Mouse (Mus musculus) adrenal gland, adult (tissue): ENCODE results near the gene Stk31.
"Not testable (repeated sequence)": the region's sequence is repeated elsewhere in the genome, so short reads cannot be mapped to it uniquely, and the experiment has no call there.

ENCODE experiments used
- DNase-seq, 2 experiments: peaks; one replicate each; pipeline ENCODE4 v3.0.0; 2022 to 2023; ENCODE audit warnings: low spot score in 1 of 2; ENCODE audit not compliant: inconsistent age in 2 of 2

The Stk31 gene

GRCm38 (mm10) chr6:49395316-49395715 lies at the start of gene Stk31:
TSS of gene Stk31 (plus strand) at chr6:49395604.
- DNase-seq = peak in 1 of 2 experiments; percentile 10

DNA sequence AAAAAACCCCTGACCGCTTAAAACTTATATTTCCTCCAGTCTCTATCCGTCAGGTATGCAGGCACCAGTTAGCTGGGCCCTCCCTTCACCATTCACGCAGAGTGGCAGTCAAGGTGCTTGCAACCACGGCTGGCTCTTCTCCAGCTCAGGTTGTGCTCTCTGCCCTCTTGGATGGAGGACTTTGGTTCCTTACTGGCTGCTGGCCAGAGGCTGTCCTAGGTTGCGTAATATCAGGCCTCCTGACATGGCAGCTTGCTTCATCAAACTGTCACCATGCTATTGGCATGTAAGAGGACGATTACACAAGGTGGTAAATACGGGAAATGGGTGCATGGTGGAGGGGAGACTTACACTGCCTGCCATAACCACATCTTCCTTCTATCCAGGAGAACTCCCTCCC lies 45.6 kb upstream of the Stk31 start:
- DNase-seq = peak; percentile 22 to 68

GRCm38 (mm10) chr6:49354613-49355012 lies 40.8 kb upstream of the Stk31 start:
- DNase-seq = no peak

- DNase-seq = no peak
Observed at GRCm38 (mm10) chr6:49355171-49355570, 40.2 kb upstream of the Stk31 start.

DNA sequence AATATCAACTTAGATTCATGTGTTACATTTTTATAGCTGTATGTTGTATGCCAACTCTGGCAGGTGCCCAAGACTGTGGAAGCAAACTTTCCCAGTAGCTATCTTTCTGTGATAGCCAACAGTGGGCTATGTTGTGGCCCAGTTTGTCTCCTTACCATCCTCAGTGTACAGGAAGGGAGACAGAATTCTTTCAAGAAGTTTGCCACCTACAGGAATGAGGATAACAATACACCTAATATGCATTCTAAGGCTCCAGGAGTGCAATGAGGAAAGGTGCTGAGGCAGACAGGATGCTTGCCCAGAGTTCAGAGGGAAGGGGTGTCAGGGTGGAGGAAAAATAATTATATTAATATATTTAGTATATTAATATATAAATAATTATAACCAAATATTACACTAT lies 35.0 kb upstream of the Stk31 start:
- DNase-seq = peak in 1 of 2 experiments; percentile 25

GRCm38 (mm10) chr6:49367159-49368054 lies 28.0 kb upstream of the Stk31 start, which contains the start of gene Fam221a:
TSS of gene Fam221a (plus strand) at chr6:49367739.
- peak; percentile 90 to 95 for DNase-seq

GRCm38 (mm10) chr6:49368212-49368611 lies 27.2 kb upstream of the Stk31 start:
- DNase-seq = peak in 1 of 2 experiments; percentile 32

DNA sequence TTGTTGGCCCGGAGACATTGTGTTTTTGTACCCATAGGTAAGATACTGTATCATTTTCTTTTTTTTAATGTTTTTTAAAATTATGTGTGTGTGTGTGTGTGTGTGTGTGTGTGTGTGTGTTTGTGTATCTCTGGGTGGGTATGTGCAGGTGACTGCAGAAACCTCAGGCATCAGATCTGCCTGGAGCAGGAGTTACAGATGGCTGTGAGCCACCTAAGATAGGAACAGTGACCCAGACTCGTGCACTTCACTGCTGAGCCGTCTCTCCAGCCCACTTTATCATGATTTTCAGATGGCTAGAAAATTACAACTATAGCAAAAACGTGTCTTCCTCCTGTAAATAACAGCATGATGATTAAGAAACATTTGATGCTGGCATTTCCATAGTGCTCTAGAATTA lies 22.7 kb upstream of the Stk31 start:
- DNase-seq = no peak

DNA sequence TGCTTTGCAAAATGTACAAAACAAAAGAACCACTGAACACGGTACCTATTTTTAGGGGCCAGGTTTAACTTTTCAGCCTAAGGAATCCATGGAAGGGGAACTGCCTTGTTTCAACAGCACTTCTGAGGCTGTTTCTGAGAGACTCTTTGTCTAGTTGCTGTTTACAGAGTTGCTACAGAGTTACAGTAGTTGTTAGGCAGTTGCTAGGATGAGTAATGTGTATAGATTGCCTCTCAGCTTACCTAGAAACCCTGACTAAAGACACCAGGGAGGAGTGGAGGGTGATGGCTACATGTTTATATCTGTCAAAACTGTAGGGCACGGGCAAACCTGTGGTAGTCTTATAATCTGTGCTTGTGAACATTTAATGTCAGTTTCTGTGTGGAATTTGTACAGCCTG lies 21.5 kb upstream of the Stk31 start:
- DNase-seq = no peak

- no peak for DNase-seq
Observed at GRCm38 (mm10) chr6:49378328-49378727, 17.1 kb upstream of the Stk31 start.

- DNase-seq = no peak
Observed at GRCm38 (mm10) chr6:49394276-49394675, 1.1 kb upstream of the Stk31 start.

DNA sequence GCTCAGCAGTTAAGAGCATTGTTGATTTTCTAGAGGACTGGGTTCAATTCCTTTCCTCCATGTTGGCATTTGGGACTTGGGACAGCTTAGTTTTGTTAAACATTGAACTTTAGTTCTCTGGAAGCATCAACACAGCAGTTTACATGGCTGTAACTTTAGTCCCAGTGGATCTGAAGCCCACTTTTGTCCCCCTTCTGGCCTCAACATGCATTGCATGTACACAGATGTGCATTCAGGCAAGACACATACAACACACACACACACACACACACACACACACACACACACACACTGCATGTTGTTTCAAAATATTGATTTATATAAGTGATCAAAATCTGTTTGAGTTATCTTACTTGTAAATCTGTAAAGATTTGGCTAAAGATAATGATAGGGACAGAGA lies 2.1 kb downstream of the Stk31 start:
- no peak for DNase-seq

GRCm38 (mm10) chr6:49398365-49398764 lies 3.0 kb downstream of the Stk31 start:
- DNase-seq = peak in 1 of 2 experiments; percentile 35

DNA sequence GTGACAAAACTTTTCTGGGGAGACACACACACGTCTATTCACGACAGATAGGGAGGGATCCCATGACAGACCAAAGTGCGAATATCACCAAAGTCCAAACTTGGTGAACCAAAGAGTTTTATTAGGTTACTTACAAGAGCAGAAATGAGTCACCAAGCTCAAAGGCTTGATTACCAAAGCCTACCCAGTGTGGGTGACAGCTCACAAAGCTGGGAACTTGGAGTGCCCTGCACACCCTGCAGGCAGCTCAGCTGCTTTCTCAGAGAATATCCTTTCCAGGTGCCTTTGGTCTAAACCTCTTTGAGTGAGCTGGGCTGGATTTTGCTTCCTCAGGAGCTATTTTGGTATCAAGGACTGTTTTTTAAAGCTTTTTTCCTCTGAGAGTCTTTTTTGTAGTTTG lies 15.4 kb downstream of the Stk31 start:
- no peak for DNase-seq

GRCm38 (mm10) chr6:49412967-49413366 lies 17.6 kb downstream of the Stk31 start:
- not testable (repeated sequence) for DNase-seq

- DNase-seq = no peak
Observed at GRCm38 (mm10) chr6:49415971-49416370, 20.6 kb downstream of the Stk31 start.

GRCm38 (mm10) chr6:49437306-49437705 lies 41.9 kb downstream of the Stk31 start:
- DNase-seq = no peak

DNA sequence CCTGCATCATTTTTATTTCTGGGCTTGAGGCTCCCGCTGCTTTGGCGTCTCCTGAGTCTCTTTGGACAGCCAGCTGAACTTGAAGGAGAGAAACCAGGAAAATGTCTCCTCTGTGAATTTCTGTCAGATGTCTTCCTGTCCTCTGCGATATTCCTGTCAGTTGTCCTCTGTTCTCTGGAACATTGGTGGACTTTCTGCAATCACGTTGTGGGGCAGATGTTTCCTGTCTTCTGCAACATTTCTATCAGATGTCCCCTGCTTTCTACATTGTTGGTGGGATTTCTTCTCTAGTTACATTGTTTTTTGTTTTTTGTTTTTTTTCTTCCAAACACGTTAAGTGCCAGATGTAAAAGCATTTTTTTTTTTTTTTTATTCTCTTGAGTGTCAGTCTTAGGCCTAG lies 62.7 kb downstream of the Stk31 start:
- no peak for DNase-seq

DNA sequence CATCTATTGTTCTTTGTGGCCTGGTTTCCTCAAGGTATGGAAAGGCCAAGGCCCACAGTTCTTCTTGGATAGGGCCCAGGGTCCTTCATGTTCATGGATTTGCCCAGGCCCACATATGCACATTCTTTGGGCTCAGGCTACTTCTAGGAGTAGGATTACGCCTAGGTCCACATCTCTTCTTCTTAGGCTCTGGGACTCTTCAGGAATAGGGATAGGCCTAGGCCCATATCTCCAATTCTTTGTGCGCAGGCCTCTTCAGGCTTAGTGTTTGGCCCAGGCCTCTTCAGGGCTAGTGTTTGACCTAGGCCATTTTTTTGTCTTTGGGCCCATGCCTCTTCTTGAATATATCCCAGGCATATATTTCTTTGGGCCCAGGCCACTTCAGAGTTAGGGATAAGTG lies 87.8 kb downstream of the Stk31 start:
- DNase-seq = no peak

GRCm38 (mm10) chr6:49491526-49491925 lies 96.1 kb downstream of the Stk31 start:
- no peak for DNase-seq

DNA sequence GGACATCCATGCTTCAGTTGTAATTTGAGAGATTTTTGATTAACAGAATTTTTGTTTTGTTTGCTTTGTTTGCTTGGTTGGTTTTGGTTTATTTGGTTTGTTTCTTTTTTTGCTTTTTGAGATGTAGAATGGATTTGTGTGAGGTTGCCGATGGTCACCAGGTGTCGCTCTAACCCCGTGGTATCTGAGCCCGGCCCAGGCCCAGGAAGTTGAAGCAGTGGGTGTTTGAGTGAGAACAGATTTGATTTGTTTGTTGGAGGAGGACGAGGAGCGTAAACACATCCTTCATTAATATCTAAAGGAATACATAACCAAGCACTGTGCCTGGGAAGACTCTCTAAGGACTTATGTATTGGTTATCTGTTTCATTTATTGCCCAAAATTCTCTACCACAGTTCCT lies 123.6 kb downstream of the Stk31 start:
- peak; percentile 52 to 87 for DNase-seq
